Mouse (Mus musculus): Measurements from ENCODE around the gene B3gntl1.
"Not testable (repeated sequence)": the region's sequence is repeated elsewhere in the genome, so short reads cannot be mapped to it uniquely, and the experiment has no call there.

The B3gntl1 gene

DNA sequence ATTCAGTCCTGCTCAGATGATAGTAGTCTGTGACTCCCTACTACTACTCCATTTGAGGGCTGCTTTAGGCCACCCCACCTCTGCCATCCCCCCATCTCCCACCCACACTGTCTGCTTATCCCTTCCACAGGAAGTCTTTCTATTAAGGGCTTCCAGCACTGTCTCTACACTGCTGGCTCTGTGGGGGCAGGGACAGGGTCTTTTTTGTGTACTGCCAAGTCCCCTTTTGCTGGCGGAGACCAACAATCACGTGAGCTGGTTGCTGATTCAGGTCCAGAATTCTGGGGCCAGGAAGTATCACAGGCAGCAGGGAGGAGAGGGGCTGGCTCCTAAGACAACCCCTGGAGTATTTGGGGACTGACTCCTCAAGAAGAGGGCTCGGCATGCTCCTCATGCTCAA is 10.3 kb upstream of the B3gntl1 start:
- DNase-seq: no peak

DNA sequence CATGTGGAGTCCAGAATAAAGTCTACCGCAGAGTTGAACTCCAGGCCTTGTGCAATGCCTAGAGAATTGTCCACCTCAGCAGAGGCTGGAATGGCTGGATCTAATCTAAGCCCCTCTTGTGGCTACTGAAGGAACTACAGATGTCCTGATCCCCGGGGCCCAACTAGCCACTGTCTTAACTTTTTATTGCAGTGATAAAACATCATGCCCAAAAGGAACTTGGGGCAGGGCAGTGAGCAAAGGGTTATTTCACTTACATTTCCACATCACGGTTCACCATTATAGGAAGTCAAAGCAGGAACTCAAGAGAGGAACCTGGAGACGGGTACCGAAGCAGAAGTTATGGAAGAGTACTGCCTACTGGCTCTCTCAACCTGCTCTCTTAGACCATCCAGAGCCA is 7.8 kb upstream of the B3gntl1 start:
- DNase-seq: peak; percentile 30

DNA sequence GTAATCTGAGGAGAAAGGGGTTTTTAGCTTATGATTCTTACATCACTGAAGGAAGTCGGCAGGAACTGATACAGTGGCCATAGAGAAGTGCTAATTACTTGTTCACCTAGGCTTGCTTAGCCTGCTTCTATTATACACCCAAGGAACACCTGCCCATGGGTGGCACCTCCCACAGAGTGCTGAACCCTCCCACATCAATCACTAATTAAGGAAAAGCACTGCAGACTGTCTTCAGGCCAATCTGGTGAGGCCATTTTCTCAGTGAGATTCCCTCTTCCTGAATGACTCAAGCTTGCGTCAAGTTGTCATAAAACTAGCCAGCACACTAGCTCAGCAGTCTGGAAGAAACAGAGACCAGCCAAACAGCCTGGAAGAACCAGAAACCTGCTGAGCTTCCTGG is 6.6 kb upstream of the B3gntl1 start:
- no peak for DNase-seq

DNA sequence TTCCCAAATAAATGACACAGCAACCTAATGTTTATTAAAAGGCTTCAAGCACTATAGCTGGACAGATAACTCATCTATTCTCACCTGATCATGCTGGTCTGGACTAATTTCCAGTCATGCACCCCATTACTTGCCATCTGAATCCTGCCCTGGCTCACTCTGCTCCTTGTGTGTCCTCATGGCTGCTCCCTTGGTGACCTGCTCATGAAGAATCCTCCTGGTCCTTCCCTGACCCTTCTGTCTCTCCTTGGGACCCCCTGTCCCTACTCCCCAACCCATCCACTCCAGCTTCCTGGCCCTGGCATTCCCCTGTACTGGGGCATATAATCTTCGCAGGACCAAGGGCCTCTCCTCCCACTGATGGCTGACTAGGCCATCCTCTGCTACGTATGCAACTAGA is 3.9 kb upstream of the B3gntl1 start:
- DNase-seq: no peak

DNA sequence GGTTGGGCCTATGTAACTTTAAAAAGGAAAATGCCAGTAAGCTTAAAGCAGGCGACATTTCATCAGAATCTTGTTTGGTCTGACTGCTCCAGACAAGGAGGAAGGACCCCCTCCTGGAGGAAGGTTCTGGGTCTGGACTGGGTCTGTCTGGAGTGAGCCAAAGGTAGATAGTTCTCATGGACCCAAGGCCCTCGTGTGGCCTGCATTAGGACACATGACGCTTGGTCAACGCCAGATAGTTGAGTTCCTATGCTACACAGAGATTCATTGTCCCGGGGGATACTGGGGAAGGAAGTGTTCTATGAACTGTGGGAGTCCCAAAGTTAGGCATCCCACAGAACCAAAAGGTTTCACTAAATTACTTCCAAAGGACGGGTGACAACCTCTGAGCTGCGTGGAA is 676 bp upstream of the B3gntl1 start:
- DNase-seq: no peak

DNA sequence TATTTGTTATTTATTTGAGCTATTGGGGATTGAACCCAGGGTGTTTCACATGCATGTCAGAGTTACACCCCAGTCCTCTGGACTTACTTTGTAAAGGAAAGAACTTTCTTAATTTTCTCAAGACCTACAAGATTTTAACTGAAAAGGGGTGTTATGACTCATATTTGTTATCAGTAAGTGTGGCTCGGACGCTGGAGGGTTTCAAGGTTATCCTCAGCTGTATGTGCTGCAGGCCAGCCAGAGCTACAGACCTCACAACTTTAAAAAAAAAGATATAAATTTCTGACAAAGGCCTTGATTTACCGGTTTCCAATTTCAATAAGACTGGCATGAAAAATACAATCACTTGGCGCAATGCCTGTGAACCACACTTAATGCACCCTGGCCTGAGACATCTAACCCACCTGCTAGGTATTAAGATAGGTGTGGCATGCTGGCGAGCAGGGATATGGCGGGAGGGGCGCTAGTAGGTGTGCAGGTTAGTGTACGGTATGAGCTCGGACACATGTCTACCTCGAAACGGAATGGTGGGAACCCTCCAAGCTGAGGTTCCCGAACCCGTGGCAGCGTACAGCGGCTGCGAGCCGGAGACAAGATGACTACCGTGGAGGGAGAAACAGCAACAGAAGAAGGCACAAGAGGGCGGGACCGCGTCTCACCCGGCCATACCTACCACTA is 502 bp downstream of the B3gntl1 start:
- no peak for DNase-seq

DNA sequence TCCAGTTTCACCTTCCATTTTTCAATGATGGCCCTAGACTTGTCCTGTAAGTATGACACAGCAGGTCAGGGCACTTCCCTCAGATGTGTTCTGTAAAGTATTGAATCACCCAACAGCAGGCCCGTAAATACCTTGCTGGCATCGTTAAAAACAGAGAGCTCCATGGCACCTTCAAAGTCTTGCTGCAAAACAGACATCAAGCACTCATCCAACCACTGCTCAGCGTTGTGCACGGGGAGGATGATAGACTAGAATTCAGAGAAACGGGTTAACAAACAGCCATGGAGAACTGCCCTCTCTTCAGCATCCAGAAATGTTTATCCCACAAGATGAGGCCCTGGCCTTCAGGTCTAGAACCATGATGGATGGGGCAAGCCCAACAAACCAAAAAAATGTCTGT is 2.0 kb downstream of the B3gntl1 start:
- DNase-seq: no peak

DNA sequence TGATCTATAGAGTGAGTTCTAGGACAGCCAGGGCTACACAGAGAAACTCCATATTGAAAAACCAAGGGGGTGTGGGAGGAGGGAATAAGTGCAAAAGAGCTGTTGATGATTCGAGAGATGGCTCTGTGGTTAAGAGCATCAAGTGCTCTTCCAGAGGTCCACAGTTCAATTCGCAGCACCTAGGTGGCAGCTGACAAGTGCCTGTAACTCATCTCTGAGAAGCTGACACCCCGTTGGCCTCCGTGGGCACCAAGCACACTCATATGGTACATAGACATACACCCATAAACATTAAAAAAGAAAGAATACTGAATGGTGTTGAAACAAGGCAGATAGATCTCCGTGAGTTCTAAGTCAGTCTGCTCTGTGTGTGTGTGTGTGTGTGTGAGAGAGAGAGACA is 4.2 kb downstream of the B3gntl1 start:
- DNase-seq: no peak

DNA sequence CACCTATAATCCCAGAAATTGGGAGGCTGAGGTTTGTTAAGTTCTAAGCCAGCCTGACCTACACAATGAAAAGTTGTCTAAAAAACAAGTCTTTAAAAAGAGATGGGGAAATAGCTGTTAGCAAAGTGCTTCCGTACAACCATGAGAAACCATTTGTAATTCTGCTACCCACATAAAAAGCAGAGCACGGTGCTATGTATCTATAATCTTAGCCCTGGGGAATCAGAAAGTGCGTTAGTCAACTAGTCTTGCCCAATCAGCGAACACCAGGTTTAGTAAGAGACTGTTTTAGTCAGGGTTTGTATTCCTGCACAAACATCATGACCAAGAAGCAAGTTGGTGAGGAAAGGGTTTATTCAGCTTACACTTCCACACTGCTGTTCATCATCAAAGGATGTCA is 5.4 kb downstream of the B3gntl1 start:
- DNase-seq: no peak

DNA sequence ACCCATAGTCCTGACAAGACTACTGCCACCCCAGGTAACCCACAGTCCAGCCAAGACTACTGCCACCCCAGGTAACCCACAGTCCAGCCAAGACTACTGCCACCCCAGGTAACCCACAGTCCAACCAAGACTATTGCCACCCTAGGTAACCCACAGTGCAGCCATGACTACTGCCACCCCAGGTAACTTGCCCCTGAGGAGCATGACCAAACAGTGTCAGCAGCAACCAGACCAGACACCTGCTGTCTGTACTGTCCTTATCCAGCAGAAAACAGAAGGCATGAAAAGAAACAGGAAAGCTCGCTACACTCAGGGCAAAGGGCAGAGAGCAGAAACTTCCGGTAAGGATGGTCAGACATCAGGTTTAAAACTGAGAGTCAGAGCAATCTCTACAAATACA is 11.8 kb downstream of the B3gntl1 start:
- DNase-seq: no peak

DNA sequence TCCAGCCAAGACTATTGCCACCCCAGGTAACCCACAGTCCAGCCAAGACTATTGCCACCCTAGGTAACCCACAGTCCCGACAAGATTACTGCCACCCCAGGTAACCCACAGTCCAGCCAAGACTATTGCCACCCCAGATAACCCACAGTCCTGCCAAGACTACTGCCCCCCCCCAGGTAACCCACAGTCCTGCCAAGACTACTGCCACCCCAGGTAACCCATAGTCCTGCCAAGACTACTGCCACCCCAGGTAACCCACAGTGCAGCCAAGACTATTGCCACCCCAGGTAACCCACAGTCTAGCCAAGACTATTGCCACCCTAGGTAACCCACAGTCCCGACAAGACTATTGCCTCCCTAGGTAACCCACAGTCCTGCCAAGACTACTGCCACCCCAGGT is 12.3 kb downstream of the B3gntl1 start:
- not testable (repeated sequence) for DNase-seq

DNA sequence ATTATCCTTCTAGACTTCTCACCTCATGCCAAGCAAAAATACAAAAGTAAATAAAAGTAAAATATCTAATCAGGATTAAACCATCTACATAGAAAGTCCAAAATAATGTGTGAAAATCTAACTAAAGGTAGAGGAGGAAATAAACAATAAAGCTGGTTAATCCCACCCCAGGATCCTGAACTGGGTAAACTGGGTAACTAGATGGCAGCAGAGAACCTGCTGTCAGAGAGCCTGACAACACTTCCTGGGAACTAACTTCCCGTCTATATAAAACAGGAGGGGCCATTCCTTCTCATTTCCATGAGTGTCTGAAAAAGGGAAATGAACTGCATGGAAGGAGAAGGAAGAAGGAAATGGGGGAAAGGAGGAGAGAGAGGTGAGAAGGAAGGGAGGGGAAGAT is 14.8 kb downstream of the B3gntl1 start:
- DNase-seq: no peak

DNA sequence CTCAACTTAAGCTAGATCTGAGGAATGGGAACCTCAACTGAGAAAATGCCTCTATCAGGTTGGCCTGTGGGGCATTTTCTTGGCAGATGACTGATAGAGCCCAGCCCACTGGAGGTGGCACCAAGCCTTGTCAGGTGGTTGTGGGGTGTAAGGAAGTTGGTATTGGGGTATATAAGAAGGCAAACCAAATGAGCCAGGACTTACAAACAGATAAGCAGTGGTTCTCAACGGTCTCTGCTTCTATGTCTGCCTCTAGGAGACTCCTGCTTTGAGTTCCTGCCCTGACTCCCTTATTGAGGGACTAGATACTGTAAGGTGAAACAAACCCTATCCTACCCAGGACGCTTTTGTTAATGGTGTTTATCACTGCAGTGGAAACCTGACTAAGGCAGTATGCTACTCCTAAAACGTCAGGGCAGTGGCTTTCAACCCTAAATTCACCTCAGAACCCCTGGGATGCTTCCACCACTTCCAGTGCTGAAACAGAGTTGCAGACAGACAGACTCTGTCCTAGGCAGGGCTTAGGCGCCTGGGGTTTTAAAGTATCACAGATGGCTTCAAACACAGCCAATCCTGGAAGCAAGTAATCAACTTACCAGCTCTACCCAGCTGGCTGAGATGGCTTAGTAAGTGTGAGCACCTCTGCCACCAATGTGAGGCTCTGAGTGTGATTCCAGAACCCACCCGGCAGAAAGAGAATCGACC is 17.0 kb downstream of the B3gntl1 start:
- no peak for DNase-seq

DNA sequence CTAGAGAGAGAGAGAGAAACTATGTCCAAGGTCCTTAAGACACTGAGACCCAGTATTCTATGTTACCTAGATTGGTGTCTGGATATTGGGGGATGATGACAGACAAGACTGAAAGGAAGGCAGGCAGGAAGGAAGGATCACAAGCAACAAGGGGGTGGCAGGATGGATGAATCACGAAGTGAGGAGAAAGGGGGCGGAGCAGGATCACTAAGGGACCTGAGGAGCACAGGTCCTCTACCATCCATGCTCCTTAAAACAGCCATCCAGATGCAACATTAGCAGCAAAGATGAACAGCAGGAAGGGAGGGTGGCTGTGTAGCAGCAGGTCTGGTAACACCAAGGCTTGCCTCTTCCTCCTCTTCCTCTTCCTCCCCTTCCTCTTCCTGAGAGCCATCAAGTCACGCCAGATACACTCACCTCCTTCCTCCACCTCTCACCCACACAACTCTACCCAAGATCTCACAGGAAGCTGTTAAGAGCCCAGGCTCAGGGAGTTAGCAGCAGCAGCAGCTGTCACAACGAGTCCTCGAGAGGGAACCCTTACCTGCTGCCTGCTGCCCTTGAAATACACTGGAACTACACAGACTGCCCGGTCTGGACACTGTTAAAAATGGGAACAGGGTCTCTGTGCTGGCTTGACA is 17.7 kb downstream of the B3gntl1 start:
- DNase-seq: no peak

DNA sequence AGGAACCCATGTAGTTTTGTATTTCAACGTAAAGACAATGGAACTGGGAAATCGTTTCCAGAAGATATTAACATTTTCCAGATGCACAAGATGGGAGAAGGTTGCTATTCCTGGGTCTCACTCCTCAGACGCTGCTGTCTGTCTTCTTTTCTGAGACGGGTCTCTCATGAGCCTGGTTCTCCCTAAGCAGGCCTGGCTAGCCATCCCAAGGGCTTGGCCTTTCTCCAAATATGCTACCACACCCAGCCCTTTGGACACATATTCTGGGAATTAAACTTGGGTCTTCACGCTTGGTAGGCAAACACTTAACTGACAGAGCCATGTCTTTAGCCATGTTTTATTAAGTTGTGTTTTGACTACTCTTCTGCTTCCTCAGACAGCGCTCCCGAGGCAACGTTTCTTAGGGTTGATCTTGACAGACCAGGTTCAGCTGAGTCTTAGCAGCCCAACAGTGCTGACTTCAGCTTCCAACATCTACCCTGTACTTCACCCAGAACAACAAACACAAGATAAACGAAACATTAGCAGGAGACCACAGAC is 18.5 kb downstream of the B3gntl1 start:
- no peak for DNase-seq

DNA sequence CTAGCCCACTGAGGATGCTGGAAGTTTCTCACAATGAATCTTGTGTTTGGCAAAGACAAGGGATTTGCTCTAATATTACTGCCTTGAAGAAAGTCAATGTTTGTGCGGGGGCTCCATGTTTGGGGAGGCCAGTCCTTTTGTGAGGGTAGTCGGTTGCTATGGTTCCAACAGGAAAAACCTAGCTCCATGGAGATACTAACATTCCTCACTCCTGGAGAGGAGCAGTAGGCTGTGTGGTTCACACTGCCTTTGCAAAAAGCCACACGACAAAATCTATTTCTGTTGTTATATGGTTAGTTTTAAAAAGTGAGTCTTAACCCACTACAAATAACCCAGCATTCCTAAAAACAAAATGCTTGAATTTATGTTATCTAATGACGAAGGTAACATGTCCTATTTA is 19.3 kb downstream of the B3gntl1 start:
- no peak for DNase-seq

DNA sequence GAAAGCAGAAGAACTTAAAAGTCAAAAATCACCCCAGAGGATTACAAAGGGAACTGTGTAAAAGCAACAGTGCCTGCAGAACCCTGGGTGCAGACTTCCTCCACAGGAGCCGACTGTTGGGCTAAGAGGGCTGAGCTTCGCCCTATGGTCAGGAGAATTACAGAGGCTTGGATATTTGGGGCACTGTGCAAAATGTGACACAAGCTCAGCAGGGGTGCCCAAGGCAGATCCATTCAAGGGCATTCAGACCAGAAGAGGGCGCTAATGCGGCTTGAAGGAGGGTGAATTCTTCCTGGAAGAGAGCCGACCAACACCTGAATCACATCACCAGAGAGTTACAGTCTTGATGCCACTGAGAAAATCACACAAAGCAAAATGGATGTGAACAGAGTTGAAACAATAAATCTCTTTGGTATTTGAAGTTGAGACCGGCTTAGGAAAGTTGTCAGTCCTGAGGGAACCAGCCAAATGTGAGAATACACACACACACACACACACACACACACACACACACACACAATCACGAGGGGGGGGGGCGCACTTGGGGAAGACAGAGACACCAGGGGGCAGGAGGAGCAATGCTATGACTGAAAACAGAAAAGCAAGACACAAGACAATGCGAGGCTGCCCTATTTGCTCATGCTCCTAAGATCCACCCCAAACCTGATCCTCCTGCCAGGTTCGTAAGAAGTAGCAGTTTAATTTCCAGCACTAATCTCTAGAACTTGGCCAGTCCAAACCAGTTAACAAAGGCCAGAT is 20.2 kb downstream of the B3gntl1 start:
- peak; percentile 70 for DNase-seq

DNA sequence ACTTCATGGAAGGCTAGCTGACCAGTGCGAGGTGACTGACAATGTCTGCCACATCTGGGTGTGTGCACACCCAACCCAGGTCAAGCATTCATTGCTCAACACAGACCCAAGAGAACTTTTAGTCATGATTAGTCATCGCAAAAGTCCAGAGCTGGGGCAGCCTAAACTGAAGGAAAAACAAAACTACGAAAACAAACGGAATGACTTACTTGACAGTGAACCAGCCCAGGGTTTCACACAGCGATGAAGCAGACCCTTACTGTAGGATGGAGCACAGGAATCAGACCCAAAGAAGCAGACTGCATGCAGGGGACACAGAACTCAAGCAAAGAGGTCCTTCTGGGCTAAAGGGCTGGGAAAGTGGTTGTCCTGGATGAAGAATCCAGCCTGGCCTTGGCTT is 21.0 kb downstream of the B3gntl1 start:
- no peak for DNase-seq

DNA sequence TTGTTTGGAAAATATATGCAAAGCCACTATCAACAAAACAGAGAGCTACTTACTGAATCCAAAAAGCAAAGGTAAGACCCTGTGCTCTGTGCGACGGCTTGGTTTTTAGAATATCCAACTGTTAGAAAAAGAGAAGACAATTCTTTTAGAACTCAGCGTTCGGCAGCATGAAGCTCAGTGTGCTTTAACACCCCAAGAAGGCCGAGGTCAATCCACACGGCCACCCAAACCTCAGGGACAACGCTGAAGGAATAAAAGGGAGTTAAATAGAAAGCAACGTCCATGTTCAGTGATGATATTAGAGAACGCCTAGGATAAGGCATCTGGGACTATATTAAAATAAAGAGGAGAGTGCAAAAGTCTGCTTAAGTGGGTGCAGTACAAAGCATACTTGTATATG is 21.4 kb downstream of the B3gntl1 start:
- no peak for DNase-seq

DNA sequence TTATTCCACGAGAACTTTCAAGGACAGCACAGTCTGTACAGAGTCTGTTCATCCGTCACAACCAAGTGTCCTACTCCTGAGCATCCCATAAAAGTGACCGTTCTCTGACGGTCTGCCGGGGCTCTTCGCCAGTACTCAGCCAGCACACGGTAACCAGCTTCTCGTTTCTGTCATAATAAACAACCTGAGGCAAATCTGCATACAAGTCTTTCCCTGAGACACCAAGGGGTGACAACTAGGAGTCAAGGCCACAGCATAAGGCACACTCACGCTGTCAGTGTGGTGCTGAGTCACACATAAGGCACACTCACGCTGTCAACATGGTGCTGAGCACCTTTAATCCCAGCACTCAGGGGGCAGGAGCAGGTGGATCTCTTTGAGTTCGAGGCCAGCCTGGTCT is 22.3 kb downstream of the B3gntl1 start:
- no peak for DNase-seq

DNA sequence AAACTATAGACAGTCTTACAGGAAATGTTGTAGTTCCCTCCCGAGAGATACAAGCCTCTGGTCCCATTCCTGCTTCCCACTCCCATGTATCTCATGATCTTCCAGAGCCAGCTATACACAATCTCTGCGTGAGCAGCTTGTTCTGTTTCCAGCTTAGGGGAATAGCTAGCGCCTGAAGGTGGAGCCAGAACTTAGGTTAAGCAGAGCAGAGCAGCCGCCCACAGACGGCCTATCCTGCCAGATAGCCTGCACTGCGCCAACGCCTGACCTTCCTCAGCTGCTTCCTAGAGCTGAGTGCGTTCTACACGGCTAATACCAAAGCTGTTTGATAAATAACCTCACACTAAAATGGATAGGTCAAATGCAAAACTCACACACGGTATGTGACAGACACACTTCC is 23.1 kb downstream of the B3gntl1 start:
- DNase-seq: peak; percentile 8

DNA sequence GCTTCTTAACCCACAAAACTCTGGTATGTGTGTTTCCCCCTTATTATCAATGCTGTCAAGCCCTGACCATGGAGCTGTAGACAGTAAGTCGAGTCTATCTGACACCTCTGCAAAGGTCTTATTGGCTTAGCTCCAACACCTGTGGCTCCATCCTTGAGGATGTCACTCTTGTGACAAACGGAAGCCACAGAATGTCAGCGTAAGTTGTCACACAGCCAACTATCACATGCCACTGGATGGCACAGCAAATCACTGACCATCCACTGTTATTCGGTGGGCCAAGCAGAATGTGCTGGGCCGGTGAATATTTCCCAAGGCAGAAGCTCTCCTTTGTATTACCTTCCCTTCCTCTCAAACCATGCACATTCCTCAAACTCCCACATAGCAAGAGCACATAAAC is 24.8 kb downstream of the B3gntl1 start:
- DNase-seq: no peak

DNA sequence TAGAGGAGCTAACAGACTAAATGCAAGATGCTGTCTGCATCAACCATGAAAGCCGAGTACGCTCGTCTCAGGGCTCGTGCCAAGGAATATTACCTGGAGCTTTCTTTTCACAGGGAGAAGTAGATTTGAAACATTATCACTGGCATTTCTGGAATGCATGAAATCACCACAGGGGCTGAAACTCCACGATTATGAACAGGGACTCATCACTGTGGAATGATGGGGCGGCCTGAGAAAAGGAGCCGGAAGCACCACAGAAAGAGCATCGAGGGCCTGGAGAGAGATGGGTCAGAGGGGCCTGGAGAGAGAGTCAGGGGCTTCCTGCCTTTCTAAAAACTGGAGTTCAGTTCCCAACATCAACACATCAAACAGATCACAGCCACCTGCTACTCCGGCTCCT is 25.6 kb downstream of the B3gntl1 start:
- DNase-seq: no peak

DNA sequence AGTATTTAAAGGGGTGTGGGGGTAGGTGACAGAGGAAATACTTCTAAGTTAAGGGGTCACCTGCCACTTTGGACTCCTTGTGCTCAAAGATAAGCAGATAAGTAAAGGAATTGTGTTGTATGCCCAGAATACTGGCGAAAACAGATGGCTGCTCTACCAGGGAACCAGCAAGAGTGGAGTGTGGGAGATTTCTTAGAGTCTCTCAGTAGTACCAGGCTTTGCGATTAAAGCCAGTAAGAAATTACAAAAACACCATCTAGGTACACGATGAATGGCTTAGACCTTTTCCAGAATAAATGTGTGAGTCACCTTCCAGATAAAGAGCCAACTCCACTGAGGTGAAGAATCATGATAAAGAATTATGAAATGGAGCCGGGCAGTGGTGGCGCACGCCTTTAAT is 27.6 kb downstream of the B3gntl1 start:
- DNase-seq: no peak

Measured in retina, postnatal 1 day (tissue).